Mouse (Mus musculus) small intestine, adult 2 months (tissue): ENCODE results near the gene Hoxa3.

Experiments used
- CTCF ChIP-seq: fragments of 200-500 bp; IDR thresholded peaks from 2 replicates; pipeline ENCODE4 v1.5.1; 2012; ENCODE audit warnings: low read depth, mild to moderate bottlenecking, control low read depth, inconsistent platforms, low read length, moderate library complexity, mixed read lengths; ENCODE audit not compliant: insufficient replicate concordance, insufficient read length; ENCODE audit errors: extremely low read depth
- POLR2A ChIP-seq: fragments of 200-500 bp; IDR thresholded peaks from 2 replicates; pipeline ENCODE4 v1.6.1; 2012; ENCODE audit warnings: low read depth, mild to moderate bottlenecking, control low read depth, inconsistent platforms, low read length, moderate library complexity

- TF ChIP-seq POLR2A (no peak), CTCF (no peak)
Measured at GRCm38 (mm10) chr6:52167176-52167575, 46.0 kb downstream of the Hoxa3 start.
